Mouse (Mus musculus): ENCODE results near the gene Erich2. TPM values are rescaled to one million over a fixed set of nuclear protein-coding genes. Genes with fewer than 3 reads are reported as not detected.

Gene Erich2
- not detected for total RNA-seq (2023)

DNA sequence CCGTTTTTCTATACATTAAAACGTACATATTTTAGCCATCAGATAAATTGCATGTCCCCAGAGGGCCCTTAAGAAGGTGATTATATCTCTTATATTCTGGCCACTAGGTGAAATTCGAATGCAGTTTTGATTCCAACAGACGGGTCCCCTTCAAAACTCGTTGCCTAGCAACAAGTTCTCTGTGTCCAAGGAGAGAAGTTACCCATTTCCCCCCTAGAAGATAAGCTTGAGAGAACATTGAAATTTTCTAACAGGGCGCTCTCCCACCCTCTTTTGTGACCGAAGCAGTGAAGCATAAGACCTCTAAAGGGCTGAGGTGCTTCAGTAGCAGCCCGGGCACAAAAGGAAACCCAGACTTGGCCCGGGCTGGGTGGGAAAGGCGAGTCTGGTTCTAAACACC, at the start of gene Erich2:
Erich2 (plus strand) TSS at position 324 of the 400 bp plus-strand sequence.

GRCm38 (mm10) chr2:70552772-70553171, 44.2 kb downstream of the Erich2 start, which contains the start of gene Gad1:
Gad1 (plus strand) TSS chr2:70553072.

Other genes with a start within 250 kb of the Erich2 start
- not detected for gene Sp5, start 33.9 kb upstream of the Erich2 start, total RNA-seq (2023)
- gene Gad1, start 44.3 kb downstream of the Erich2 start, total RNA-seq (2023) = 0.50 TPM
- gene Gorasp2, start 152.8 kb downstream of the Erich2 start, total RNA-seq (2023) = 85.4 TPM
- gene Gm26558, start 153.3 kb downstream of the Erich2 start, total RNA-seq (2023) = not detected

Data from CD4-positive naive resting alpha-beta T cell, adult 76 days (primary cell).